Mouse (Mus musculus) embryonic facial prominence, embryonic 15.5 days (tissue): ENCODE measurements at regions not wholly inside any gene's neighbourhood (a gene's known extent, or its start where the extent isn't known, plus 50 kb on each side); places are given as distances from the start of the nearest gene placed in this dataset.

Source experiments
- ATAC-seq: fragments of 200-750 bp; cut with Nextera tagmentation; 2 replicates; pipeline ENCODE4 v1.8.0; 2017; ENCODE audit warnings: low read depth, moderate TSS enrichment; ENCODE audit not compliant: insufficient number of reproducible peaks, low FRiP score, low TSS enrichment
- H3K27ac ChIP-seq: fragments of 300-500 bp; sonication (generic); replicated peaks from 2 replicates; pipeline ENCODE4 v1.5.1; 2015; ENCODE audit warnings: mild to moderate bottlenecking, inconsistent platforms
- H3K27me3 ChIP-seq: fragments of 300-500 bp; sonication (generic); 2 replicates; pipeline ENCODE4 v1.6.1; 2015; ENCODE audit warnings: inconsistent platforms
- H3K36me3 ChIP-seq: fragments of 300-500 bp; sonication (generic); 2 replicates; pipeline ENCODE4 v1.6.1; 2015; ENCODE audit warnings: mild to moderate bottlenecking, inconsistent platforms
- H3K4me1 ChIP-seq: fragments of 300-500 bp; sonication (generic); 2 replicates; pipeline ENCODE4 v1.6.1; 2015; ENCODE audit warnings: inconsistent platforms
- H3K4me2 ChIP-seq: fragments of 300-500 bp; sonication (generic); replicated peaks from 2 replicates; pipeline ENCODE4 v1.6.1; 2015; ENCODE audit warnings: mild to moderate bottlenecking, inconsistent platforms
- H3K4me3 ChIP-seq: fragments of 300-500 bp; sonication (generic); replicated peaks from 2 replicates; pipeline ENCODE4 v1.5.1; 2015; ENCODE audit warnings: mild to moderate bottlenecking, inconsistent platforms
- H3K9ac ChIP-seq: fragments of 300-500 bp; sonication (generic); 2 replicates; pipeline ENCODE4 v1.6.1; 2015; ENCODE audit warnings: inconsistent platforms
- H3K9me3 ChIP-seq: fragments of 300-500 bp; sonication (generic); replicated peaks from 2 replicates; pipeline ENCODE4 v1.6.1; 2016; ENCODE audit warnings: inconsistent platforms
- WGBS: fragments of 180-500 bp; shearing (Covaris S2); methylation state at CpG from one replicate; pipeline ENCODE4 v1.1.7; 2015; 5-methylcytosine and 5-hydroxymethylcytosine counted together

- WGBS: 51% methylated on average over 3 of the region's 3 CpGs
- Histone ChIP-seq H3K4me3 (no peak overlapping the region), H3K9me3 (no peaks in the 10 kb centered on the region), H3K4me1 (no peaks in the 10 kb centered on the region), H3K27me3 (no peaks in the 10 kb centered on the region), H3K9ac (no peak overlapping the region), H3K27ac (no peak overlapping the region), H3K4me2 (no peak overlapping the region), H3K36me3 (no peaks in the 10 kb centered on the region)
- ATAC-seq: no peak
Observed at GRCm38 (mm10) chr8:31404811-31405210, 2023.7 kb upstream of the 5930422O12Rik start.

- no peak overlapping the region for H3K9ac ChIP-seq
- WGBS: 34% methylated on average over 3 of the region's 3 CpGs
- H3K4me3 ChIP-seq: no peak overlapping the region
- H3K9me3 ChIP-seq: no peaks in the 10 kb centered on the region
- no peaks in the 10 kb centered on the region for H3K4me1 ChIP-seq
- no peak for ATAC-seq
- H3K4me2 ChIP-seq: no peak overlapping the region
- H3K36me3 ChIP-seq: no peaks in the 10 kb centered on the region
- H3K27ac ChIP-seq: no peak overlapping the region
- H3K27me3 ChIP-seq: no peaks in the 10 kb centered on the region
Observed at GRCm38 (mm10) chr8:31422241-31422640, 2006.3 kb upstream of the 5930422O12Rik start.

- Histone ChIP-seq H3K4me2 (no peak overlapping the region), H3K36me3 (no peaks in the 10 kb centered on the region), H3K9me3 (no peaks in the 10 kb centered on the region), H3K27ac (no peak overlapping the region), H3K4me3 (no peak overlapping the region), H3K27me3 (no peaks in the 10 kb centered on the region), H3K9ac (no peak overlapping the region), H3K4me1 (no peaks in the 10 kb centered on the region)
- no peak for ATAC-seq
- WGBS: 77% methylated on average over 4 of the region's 4 CpGs
Observed at GRCm38 (mm10) chr8:31427706-31428105, 2000.8 kb upstream of the 5930422O12Rik start.

DNA sequence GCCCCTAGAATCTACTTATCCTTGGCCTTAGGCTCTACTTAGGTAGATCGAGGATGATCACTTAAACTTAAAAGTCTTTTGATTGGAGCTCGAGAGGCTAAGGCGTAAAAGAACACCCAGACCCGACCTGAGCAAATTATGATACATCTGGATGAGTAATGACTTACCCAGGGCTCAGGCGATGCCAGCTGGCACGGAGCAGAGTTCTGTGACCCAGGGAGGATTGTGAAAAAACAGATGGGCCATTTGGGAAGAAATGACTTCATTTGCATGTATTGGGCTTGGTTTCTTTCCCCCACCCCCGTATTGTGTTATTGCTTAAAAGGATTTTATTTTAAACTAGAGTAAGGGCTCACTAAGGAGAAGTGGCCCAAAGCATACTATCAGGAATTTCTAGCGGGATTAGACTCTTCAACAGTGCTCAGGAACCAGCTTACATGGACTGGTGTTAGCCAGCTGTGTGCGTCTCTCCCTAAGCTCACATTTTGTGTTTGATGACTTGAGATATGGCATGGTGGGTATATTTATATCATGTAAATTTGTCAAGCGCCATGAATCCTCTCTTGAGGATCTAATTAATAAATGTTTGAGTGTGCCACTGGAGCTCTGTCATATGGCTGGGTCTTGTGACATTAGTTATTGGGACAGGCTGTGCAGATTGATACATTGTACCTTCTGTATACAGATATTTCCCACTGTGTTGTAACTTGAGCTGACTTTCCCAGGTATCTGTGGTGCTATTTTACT lies 1991.9 kb upstream of the 5930422O12Rik start:
- ATAC-seq: no peak
- 69% methylated on average over 10 of the region's 10 CpGs for WGBS

DNA sequence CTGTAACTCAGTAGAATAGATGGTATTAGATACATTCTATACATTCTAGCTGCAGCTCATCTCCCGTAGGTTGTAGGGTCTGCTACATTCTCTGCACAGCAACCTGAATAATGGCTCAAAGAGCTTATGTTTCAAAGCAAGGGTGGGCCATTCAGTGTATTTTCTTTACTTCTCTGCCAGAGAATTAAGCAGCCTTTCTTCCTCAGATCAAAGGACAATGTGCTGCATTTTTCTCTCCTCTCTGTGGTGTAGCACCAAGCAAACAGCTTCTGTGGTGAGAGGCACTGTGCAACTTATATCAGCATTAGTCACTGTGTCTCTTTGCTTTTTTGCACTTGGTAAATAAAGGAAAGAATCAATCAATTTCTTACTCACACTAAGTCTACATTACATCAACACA lies 1983.7 kb upstream of the 5930422O12Rik start:
- no peak for ATAC-seq
- Histone ChIP-seq H3K27ac (no peak overlapping the region), H3K9me3 (no peaks in the 10 kb centered on the region), H3K4me1 (no peaks in the 10 kb centered on the region), H3K4me2 (no peak overlapping the region), H3K4me3 (no peak overlapping the region), H3K36me3 (no peaks in the 10 kb centered on the region), H3K9ac (no peak overlapping the region), H3K27me3 (no peaks in the 10 kb centered on the region)
- 49% methylated on average over 1 of the region's 1 CpGs for WGBS

More for the DNA sequence above, 1991.9 kb upstream of the 5930422O12Rik start:
- Histone ChIP-seq H3K36me3 (no peaks in the 10 kb centered on the region), H3K4me3 (no peak overlapping the region), H3K4me1 (no peaks in the 10 kb centered on the region), H3K9me3 (no peaks in the 10 kb centered on the region), H3K27me3 (no peaks in the 10 kb centered on the region), H3K4me2 (no peak overlapping the region), H3K9ac (no peak overlapping the region), H3K27ac (no peak overlapping the region)

- H3K4me2 ChIP-seq: no peak overlapping the region
- H3K9ac ChIP-seq: no peak overlapping the region
- H3K4me1 ChIP-seq: no peaks in the 10 kb centered on the region
- no peaks in the 10 kb centered on the region for H3K27me3 ChIP-seq
- H3K9me3 ChIP-seq: no peaks in the 10 kb centered on the region
- ATAC-seq: no peak
- H3K36me3 ChIP-seq: no peaks in the 10 kb centered on the region
- H3K27ac ChIP-seq: no peak overlapping the region
- 78% methylated on average over 2 of the region's 2 CpGs for WGBS
- H3K4me3 ChIP-seq: no peak overlapping the region
Observed at GRCm38 (mm10) chr8:31447984-31448383, 1980.5 kb upstream of the 5930422O12Rik start.

DNA sequence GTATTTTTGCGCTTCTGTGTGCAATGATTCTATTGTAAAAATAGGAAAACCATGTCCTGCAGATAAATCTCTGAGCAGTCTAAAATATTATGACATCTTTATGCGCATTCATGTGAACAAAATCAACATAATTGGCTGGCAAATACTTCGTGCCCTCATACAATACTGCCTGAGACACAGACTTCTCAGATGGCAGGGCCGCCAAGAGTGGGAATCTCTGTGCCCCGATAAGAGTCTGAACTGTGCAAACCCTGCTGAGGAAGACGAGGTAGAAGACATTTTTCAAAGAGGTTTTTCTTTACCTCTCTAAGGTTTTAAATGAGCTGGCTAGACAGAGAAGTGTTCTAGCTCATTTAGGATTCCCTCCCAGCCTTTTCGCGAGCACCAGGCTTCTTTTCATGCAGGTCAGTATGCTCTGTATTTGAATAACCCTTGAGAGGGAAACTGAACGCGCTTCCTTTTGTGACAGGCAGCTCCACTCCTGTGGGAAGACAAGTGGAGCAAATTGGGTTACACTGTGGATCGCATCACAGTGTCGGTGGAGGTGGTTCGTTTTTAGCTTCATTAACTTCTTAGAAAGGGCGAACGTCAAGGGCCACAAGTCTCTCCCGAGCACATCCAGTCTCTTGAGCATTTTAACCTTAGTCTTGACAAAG lies 1973.6 kb upstream of the 5930422O12Rik start:
- WGBS: 67% methylated on average over 16 of the region's 16 CpGs
- H3K9me3 ChIP-seq: no peaks in the 10 kb centered on the region
- H3K27me3 ChIP-seq: no peaks in the 10 kb centered on the region
- H3K36me3 ChIP-seq: no peaks in the 10 kb centered on the region
- no peak overlapping the region for H3K9ac ChIP-seq
- ATAC-seq: no peak
- H3K27ac ChIP-seq: no peak overlapping the region
- H3K4me3 ChIP-seq: no peak overlapping the region
- H3K4me1 ChIP-seq: no peaks in the 10 kb centered on the region
- no peak overlapping the region for H3K4me2 ChIP-seq

GRCm38 (mm10) chr8:31460349-31460748 lies 1968.2 kb upstream of the 5930422O12Rik start:
- Histone ChIP-seq H3K4me2 (no peak overlapping the region), H3K9ac (no peak overlapping the region), H3K36me3 (no peaks in the 10 kb centered on the region), H3K9me3 (no peaks in the 10 kb centered on the region), H3K4me3 (no peak overlapping the region), H3K4me1 (no peaks in the 10 kb centered on the region), H3K27me3 (no peaks in the 10 kb centered on the region), H3K27ac (no peak overlapping the region)
- no peak for ATAC-seq
- 76% methylated on average over 3 of the region's 3 CpGs for WGBS
